Mouse (Mus musculus) megakaryocyte, embryonic 14.5 days (primary cell): ENCODE measurements at regions not wholly inside any gene's neighbourhood (a gene's known extent, or its start where the extent isn't known, plus 50 kb on each side); places are given as distances from the start of the nearest gene placed in this dataset.

Experiments used
- FLI1 ChIP-seq: IDR thresholded peaks from 2 replicates; pipeline ENCODE4 v1.6.1; 2012; ENCODE audit warnings: low read length, inconsistent platforms, mixed read lengths
- GATA1 ChIP-seq: IDR thresholded peaks from 3 replicates; pipeline ENCODE4 v1.6.1; 2012; ENCODE audit warnings: mixed read lengths, low read length, inconsistent platforms, borderline replicate concordance

GRCm38 (mm10) chr13:90476880-90477279 lies 387.5 kb upstream of the Xrcc4 start:
- TF ChIP-seq GATA1 (no peak), FLI1 (no peak)
